Mouse (Mus musculus): ENCODE results near the gene 2610042L04Rik. TPM values are rescaled to one million over a fixed set of nuclear protein-coding genes. Genes with fewer than 3 reads are reported as not detected.

The 2610042L04Rik gene
- polyA plus RNA-seq, 1 experiment from 2014 or later, result 0.72 TPM

Other genes starting within 250 kb of the 2610042L04Rik start
- 0.24 and 1.2 TPM in 2 replicates for gene Gm8108, start 224.2 kb upstream of the 2610042L04Rik start, polyA plus RNA-seq (2016; fragmentation: Nextera tagmentation; extraction: Ambion mirVana)
- not detected in 2 replicates for gene Gm3127, start 169.7 kb upstream of the 2610042L04Rik start, polyA plus RNA-seq (2016; fragmentation: Nextera tagmentation; extraction: Ambion mirVana)
- 0.95 and 1.2 TPM in 2 replicates for gene Gm2974, start 152.2 kb upstream of the 2610042L04Rik start, polyA plus RNA-seq (2016; fragmentation: Nextera tagmentation; extraction: Ambion mirVana)
- not detected in 2 replicates for gene Gm3138, start 85.1 kb upstream of the 2610042L04Rik start, polyA plus RNA-seq (2016; fragmentation: Nextera tagmentation; extraction: Ambion mirVana)
- gene Gm3149, start 17.5 kb upstream of the 2610042L04Rik start, polyA plus RNA-seq (2016; fragmentation: Nextera tagmentation; extraction: Ambion mirVana), result not detected in 2 replicates
- gene Gm3159, start 62.8 kb downstream of the 2610042L04Rik start, polyA plus RNA-seq (2016; fragmentation: Nextera tagmentation; extraction: Ambion mirVana), result not detected in 2 replicates
- gene Gm3164, start 80.7 kb downstream of the 2610042L04Rik start, polyA plus RNA-seq (2016; fragmentation: Nextera tagmentation; extraction: Ambion mirVana), result 0.86 and 0.90 TPM in 2 replicates
- gene Gm3173, start 96.2 kb downstream of the 2610042L04Rik start, polyA plus RNA-seq (2016; fragmentation: Nextera tagmentation; extraction: Ambion mirVana), result not detected in 2 replicates
- gene Gm3182, start 147.0 kb downstream of the 2610042L04Rik start, polyA plus RNA-seq (2016; fragmentation: Nextera tagmentation; extraction: Ambion mirVana), result not detected in 2 replicates
- gene Gm3047, start 220.6 kb downstream of the 2610042L04Rik start, polyA plus RNA-seq (2016; fragmentation: Nextera tagmentation; extraction: Ambion mirVana), result not detected in 2 replicates

Data from forebrain, embryonic 10.5 days (tissue).